Comparison of ENCODE assay signal across 25 mouse cellular contexts in the genomic region with DNA sequence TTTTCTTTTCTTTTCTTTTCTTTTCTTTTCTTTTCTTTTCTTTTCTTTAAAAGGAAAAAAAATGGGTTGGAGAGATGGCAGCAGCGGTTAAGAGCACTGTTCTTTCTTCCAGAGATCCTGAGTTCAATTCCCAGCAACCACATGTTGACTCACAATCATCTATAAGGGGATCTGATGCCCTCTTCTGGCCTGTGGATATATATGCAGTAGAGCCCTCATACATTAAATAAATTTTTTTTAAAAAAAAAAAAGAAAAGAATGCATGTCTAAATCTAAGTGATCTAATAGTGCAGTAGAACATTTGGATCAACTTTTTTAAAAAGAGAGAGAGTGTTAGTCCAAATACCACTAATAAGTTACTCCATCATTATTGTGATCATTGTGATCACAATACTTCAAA. TPM values are rescaled to one million over a fixed set of nuclear protein-coding genes. Genes with fewer than 3 reads are reported as not detected.
DNase-seq lines count a peak whose midpoint lies in the region; ATAC-seq and TF ChIP-seq lines count a peak whose summit lies in the region.
"Had no signal": no experiment of that assay in that cellular context is flagged by ENCODE, and none has a peak within 500 bp of the region (broad histone marks: within the 10 kb centered on the region; RNA-seq: fewer than 3 reads in every experiment).

No protein-coding gene starts in this region.

- no peak for TF ChIP-seq POLR2A in CH12.LX (IDR thresholded peaks at IDR 0.05; ENCODE audit: low read depth, low read length)

- H3K27me3 ChIP-seq in intestine, postnatal 0 days (replicated peaks; ENCODE audit: control insufficient read depth, insufficient read depth, low read length) = no peaks in the 10 kb centered on the region
- H3K27me3 ChIP-seq in intestine, embryonic 16.5 days (replicated peaks; ENCODE audit: control insufficient read depth, insufficient read depth, low read length) = no peaks in the 10 kb centered on the region
- H3K27me3 ChIP-seq in CH12.LX (replicated peaks) = no peaks in the 10 kb centered on the region
- H3K27me3 ChIP-seq: embryonic facial prominence, embryonic 12.5 days; forebrain, embryonic 15.5 days; hindbrain, embryonic 12.5 days had no signal

- H3K4me1 ChIP-seq in intestine, postnatal 0 days (replicated peaks; ENCODE audit: control insufficient read depth, insufficient read depth, low read length) = no peaks in the 10 kb centered on the region
- no peaks in the 10 kb centered on the region for H3K4me1 ChIP-seq in intestine, embryonic 16.5 days (ENCODE audit: control insufficient read depth, insufficient read depth, low read length)
- peaks cover 0 to 8% of the 10 kb centered on the region in 2 experiments; a peak in 2 of 4 replicates for H3K4me1 ChIP-seq in CH12.LX (ENCODE audit: control insufficient read depth in 1 of 2, insufficient read depth in 2 of 2)
- H3K4me1 ChIP-seq: embryonic facial prominence, embryonic 12.5 days; forebrain, embryonic 15.5 days; heart, embryonic 10.5 days; hindbrain, embryonic 12.5 days had no signal

- in situ Hi-C loops in CH12.LX (cut with MboI; ENCODE audit: low pct_ligation_motif_present, low pct_unique_long_range_greater_than_20kb, low sequenced_read_pairs) = no loop called here

- dilution Hi-C loops in CH12.LX (cut with MboI; ENCODE audit: extremely low pct_ligation_motif_present, extremely low pct_unique_long_range_greater_than_20kb, low sequenced_read_pairs) = no loop called here

- no peak for ATAC-seq in intestine, postnatal 0 days
- ATAC-seq in intestine, embryonic 16.5 days = no peak
- ATAC-seq: forebrain, embryonic 15.5 days; hindbrain, postnatal 0 days had no signal

- TF ChIP-seq CTCF in intestine, postnatal 0 days (IDR thresholded peaks at IDR 0.05; ENCODE audit: low read depth) = peak; percentile 11; the same call in 1 of the 2 replicates
- peak in 1 of 2 experiments; percentile 36; a peak in 2 of 4 replicates for TF ChIP-seq CTCF in CH12.LX (conservative IDR thresholded peaks at IDR 0.05 in 1 of 2, IDR thresholded peaks at IDR 0.05 in 1 of 2; ENCODE audit: low read depth in 2 of 2, low read length in 2 of 2)

- no peak for TF ChIP-seq EP300 in CH12.LX (IDR thresholded peaks at IDR 0.05; ENCODE audit: low read length)

- no peaks in the 10 kb centered on the region for H3K9me3 ChIP-seq in intestine, postnatal 0 days (ENCODE audit: control insufficient read depth)
- no peaks in the 10 kb centered on the region for H3K9me3 ChIP-seq in intestine, embryonic 16.5 days (ENCODE audit: control insufficient read depth, low read length)
- no peaks in the 10 kb centered on the region for H3K9me3 ChIP-seq in CH12.LX (replicated peaks; ENCODE audit: low read length)
- H3K9me3 ChIP-seq: embryonic facial prominence, embryonic 12.5 days; forebrain, embryonic 15.5 days; heart, embryonic 10.5 days; hindbrain, embryonic 12.5 days had no signal

- H3K4me3 ChIP-seq in intestine, postnatal 0 days (ENCODE audit: low read depth, low read length) = no peak overlapping the region
- no peak overlapping the region for H3K4me3 ChIP-seq in intestine, embryonic 16.5 days (ENCODE audit: low read length)
- H3K4me3 ChIP-seq in CH12.LX (replicated peaks in 1 of 3; ENCODE audit: low read depth in 2 of 3, low read length in 2 of 3, poor library complexity in 1 of 3) = no peak overlapping the region
- H3K4me3 ChIP-seq: embryonic facial prominence, embryonic 12.5 days; forebrain, embryonic 15.5 days; heart, embryonic 10.5 days; hindbrain, embryonic 12.5 days had no signal

- TF ChIP-seq RAD21 in CH12.LX (IDR thresholded peaks at IDR 0.05; ENCODE audit: low read depth, low read length) = peak; percentile 25

- no peaks in the 10 kb centered on the region for H3K36me3 ChIP-seq in intestine, postnatal 0 days (ENCODE audit: control insufficient read depth, insufficient read depth)
- H3K36me3 ChIP-seq in intestine, embryonic 16.5 days (ENCODE audit: control insufficient read depth, insufficient read depth, low read length) = no peaks in the 10 kb centered on the region
- H3K36me3 ChIP-seq in CH12.LX (replicated peaks in 1 of 2; ENCODE audit: control insufficient read depth in 1 of 2, insufficient read depth in 1 of 2, low read length in 1 of 2) = no peaks in the 10 kb centered on the region
- H3K36me3 ChIP-seq: embryonic facial prominence, embryonic 12.5 days; forebrain, embryonic 15.5 days; heart, embryonic 10.5 days; hindbrain, embryonic 12.5 days had no signal

- no peak overlapping the region for H3K9ac ChIP-seq in intestine, postnatal 0 days (ENCODE audit: low read depth, low read length)
- H3K9ac ChIP-seq in intestine, embryonic 16.5 days (ENCODE audit: low read depth, low read length) = no peak overlapping the region
- H3K9ac ChIP-seq in CH12.LX (ENCODE audit: insufficient read depth, low read depth) = no peak overlapping the region
- H3K9ac ChIP-seq: embryonic facial prominence, embryonic 12.5 days; forebrain, embryonic 15.5 days; hindbrain, embryonic 12.5 days had no signal

- WGBS in intestine, postnatal 0 days = 93% methylated on average over 1 of the region's 1 CpGs
- WGBS in intestine, embryonic 16.5 days = 91% methylated on average over 1 of the region's 1 CpGs

- no peak overlapping the region for H3K27ac ChIP-seq in intestine, postnatal 0 days (ENCODE audit: low read depth, low read length)
- no peak overlapping the region for H3K27ac ChIP-seq in intestine, embryonic 16.5 days (ENCODE audit: low read length)
- H3K27ac ChIP-seq in CH12.LX (ENCODE audit: insufficient read depth, low read depth) = no peak overlapping the region
- H3K27ac ChIP-seq: embryonic facial prominence, embryonic 12.5 days; forebrain, embryonic 15.5 days; heart, embryonic 10.5 days; hindbrain, embryonic 12.5 days; hindbrain, postnatal 0 days had no signal

- no peak overlapping the region for H3K4me2 ChIP-seq in intestine, postnatal 0 days (replicated peaks; ENCODE audit: low read depth)
- H3K4me2 ChIP-seq in intestine, embryonic 16.5 days (ENCODE audit: low read depth, low read length) = no peak overlapping the region
- no peak overlapping the region for H3K4me2 ChIP-seq in CH12.LX (ENCODE audit: insufficient read depth, low read depth, poor library complexity, severe bottlenecking)
- H3K4me2 ChIP-seq: embryonic facial prominence, embryonic 12.5 days; forebrain, embryonic 15.5 days; hindbrain, embryonic 12.5 days had no signal

- H3K79me2 ChIP-seq in CH12.LX (replicated peaks; ENCODE audit: control insufficient read depth, extremely low read depth, insufficient read depth, poor library complexity, severe bottlenecking) = no peaks in the 10 kb centered on the region

- DNase-seq in CH12.LX (ENCODE audit: extremely low read depth) (no peak), MEL-GATA-1-ER (ENCODE audit: extremely low read depth, low read depth) (peak; percentile 6), ZHBTc4 (ENCODE audit: low read depth, low spot score) (peak; percentile 12)
- no peak for DNase-seq in urinary bladder, adult 2 months (ENCODE audit: low spot score)
- DNase-seq in adrenal gland, adult 8-10 months = no peak
- DNase-seq: adrenal gland, postnatal 14 days; cerebellum, adult 11-12 months; cerebellum, adult 9-10 months; cerebellum, postnatal 25 days; gastrocnemius, postnatal 10 days; heart, adult 18-20 months; heart, postnatal 10 days; heart, postnatal 4 days had no signal

TF ChIP-seq in CH12.LX, 34 proteins besides CTCF, POLR2A, EP300 and RAD21:
- peak; percentile 81 for TF ChIP-seq ZNF384 (IDR thresholded peaks at IDR 0.05; ENCODE audit: low read depth, low read length)
- TF ChIP-seq MYC (IDR thresholded peaks at IDR 0.05; ENCODE audit: low read depth, low read length) = 0 out of 2 replicates have a peak, but pooled peaks have one; percentile 48
- no peak for TF ChIP-seq E2F4 (IDR thresholded peaks at IDR 0.05; ENCODE audit: insufficient replicate concordance, low read depth, low read length)
- TF ChIP-seq HCFC1 (IDR thresholded peaks at IDR 0.05; ENCODE audit: low read depth, low read length) = no peak
- no peak for TF ChIP-seq MAZ (IDR thresholded peaks at IDR 0.05; ENCODE audit: low read depth, low read length)

RNA-seq across cellular contexts. Expression of a gene that starts 4.4 kb away (rescaled TPM):
- polyA plus RNA-seq in intestine, postnatal 0 days (2015; fragmentation: Nextera tagmentation; extraction: Ambion mirVana) = not detected in 2 replicates
- polyA plus RNA-seq in intestine, embryonic 16.5 days (2015; fragmentation: Nextera tagmentation; extraction: Ambion mirVana) = not detected in 2 replicates
- total RNA-seq in CH12.LX (2012; rRNA removed) (0.13 TPM in 1 of 2 replicates, not detected in the other), CH12.LX (2014; rRNA removed) (not detected in 2 replicates)
- polyA plus RNA-seq in CH12.LX (2012; ENCODE audit: insufficient read length, low read depth) = not detected in 2 replicates
- not detected in 2 replicates for polyA plus RNA-seq in urinary bladder, adult 2 months (2012; rRNA removed)
- total RNA-seq in adrenal gland, adult 8-10 months (2022) = not detected
- total RNA-seq: adrenal gland, postnatal 14 days; gastrocnemius, postnatal 10 days; gastrocnemius, postnatal 4 days; heart, adult 18-20 months; heart, postnatal 10 days; heart, postnatal 4 days; hindbrain, postnatal 0 days had no signal
- polyA plus RNA-seq: cortical plate, adult 2 months; embryonic facial prominence, embryonic 12.5 days; forebrain, embryonic 11.5 days; forebrain, embryonic 15.5 days; heart, embryonic 10.5 days; heart, embryonic 14.5 days; hindbrain, embryonic 12.5 days; hindbrain, postnatal 0 days; intestine, embryonic 14.5 days had no signal

RNA-seq across cellular contexts. Expression of a gene that starts 6.0 kb away (rescaled TPM):
- polyA plus RNA-seq in intestine, postnatal 0 days (2015; fragmentation: Nextera tagmentation; extraction: Ambion mirVana) = not detected in 2 replicates
- not detected in 2 replicates for polyA plus RNA-seq in intestine, embryonic 16.5 days (2015; fragmentation: Nextera tagmentation; extraction: Ambion mirVana)
- total RNA-seq in CH12.LX (2012; rRNA removed) (not detected in 2 replicates), CH12.LX (2014; rRNA removed) (not detected in 2 replicates)
- polyA plus RNA-seq in CH12.LX (2012; ENCODE audit: insufficient read length, low read depth) = not detected in 2 replicates
- polyA plus RNA-seq in urinary bladder, adult 2 months (2012; rRNA removed) = not detected in 2 replicates
- total RNA-seq in adrenal gland, adult 8-10 months (2022) = not detected
- total RNA-seq: adrenal gland, postnatal 14 days; gastrocnemius, postnatal 10 days; gastrocnemius, postnatal 4 days; heart, adult 18-20 months; heart, postnatal 10 days; heart, postnatal 4 days; hindbrain, postnatal 0 days had no signal
- polyA plus RNA-seq: cortical plate, adult 2 months; embryonic facial prominence, embryonic 12.5 days; forebrain, embryonic 11.5 days; forebrain, embryonic 15.5 days; heart, embryonic 10.5 days; heart, embryonic 14.5 days; hindbrain, embryonic 12.5 days; hindbrain, postnatal 0 days; intestine, embryonic 14.5 days had no signal

RNA-seq across cellular contexts. Expression of a gene that starts 34.6 kb away (rescaled TPM):
- polyA plus RNA-seq in intestine, postnatal 0 days (2015; fragmentation: Nextera tagmentation; extraction: Ambion mirVana) = not detected in 2 replicates
- not detected in 2 replicates for polyA plus RNA-seq in intestine, embryonic 16.5 days (2015; fragmentation: Nextera tagmentation; extraction: Ambion mirVana)
- total RNA-seq in CH12.LX (2012; rRNA removed) (not detected in 2 replicates), CH12.LX (2014; rRNA removed) (not detected in 2 replicates)
- polyA plus RNA-seq in CH12.LX (2012; ENCODE audit: insufficient read length, low read depth) = not detected in 2 replicates
- not detected in 2 replicates for polyA plus RNA-seq in urinary bladder, adult 2 months (2012; rRNA removed)
- total RNA-seq in adrenal gland, adult 8-10 months (2022) = not detected
- total RNA-seq: adrenal gland, postnatal 14 days; gastrocnemius, postnatal 10 days; gastrocnemius, postnatal 4 days; heart, adult 18-20 months; heart, postnatal 10 days; heart, postnatal 4 days; hindbrain, postnatal 0 days had no signal
- polyA plus RNA-seq: cortical plate, adult 2 months; embryonic facial prominence, embryonic 12.5 days; forebrain, embryonic 11.5 days; forebrain, embryonic 15.5 days; heart, embryonic 10.5 days; heart, embryonic 14.5 days; hindbrain, embryonic 12.5 days; hindbrain, postnatal 0 days; intestine, embryonic 14.5 days had no signal

RNA-seq across cellular contexts. Expression of a gene that starts 38.9 kb away (rescaled TPM):
- 2.2 and 2.7 TPM in 2 replicates for polyA plus RNA-seq in intestine, postnatal 0 days (2015; fragmentation: Nextera tagmentation; extraction: Ambion mirVana)
- 0.97 and 1.0 TPM in 2 replicates for polyA plus RNA-seq in intestine, embryonic 16.5 days (2015; fragmentation: Nextera tagmentation; extraction: Ambion mirVana)
- total RNA-seq in CH12.LX (2012; rRNA removed) (43.8 and 53.6 TPM in 2 replicates), CH12.LX (2014; rRNA removed) (67.0 and 68.0 TPM in 2 replicates)
- polyA plus RNA-seq in CH12.LX (2012; ENCODE audit: insufficient read length, low read depth) = 241 and 270 TPM in 2 replicates
- polyA plus RNA-seq in urinary bladder, adult 2 months (2012; rRNA removed) = 11.6 and 15.2 TPM in 2 replicates
- total RNA-seq in adrenal gland, adult 8-10 months (2022) = 10 to 100 TPM; 29.9 to 72.1 (median 53.2) TPM
- polyA plus RNA-seq: heart, embryonic 10.5 days had no signal

Comparison
In these comparisons a context has a peak if more than half of its experiments do, and no peak if none do; other contexts are left out.
1. DNase-seq: peak in MEL-GATA-1-ER (single experiment) and ZHBTc4 (single experiment); none in CH12.LX (single experiment), urinary bladder, adult 2 months (single experiment) and adrenal gland, adult 8-10 months (single experiment).